In the genomic region with DNA sequence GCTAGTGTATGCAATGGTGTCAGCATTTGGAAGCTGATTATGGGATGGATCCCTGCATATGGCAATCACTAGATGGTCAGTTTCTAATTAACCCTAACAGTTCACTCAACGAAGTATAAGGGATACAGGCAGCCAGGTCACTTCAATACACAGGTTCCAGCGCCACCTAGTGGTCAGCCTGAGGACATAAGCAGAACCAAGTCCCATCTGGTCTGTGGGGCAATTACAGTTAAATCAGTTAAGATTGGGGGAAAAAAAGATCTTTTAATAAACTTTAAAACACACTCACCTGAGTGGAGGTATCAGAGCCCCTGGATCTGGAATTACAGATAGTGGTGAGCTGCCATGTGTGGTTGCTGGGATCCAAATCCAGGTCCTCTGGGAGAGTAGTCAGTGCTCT, we compare ENCODE assay signal across 9 mouse cellular contexts. TPM values are rescaled to one million over a fixed set of nuclear protein-coding genes. Genes with fewer than 3 reads are reported as not detected.
A peak's percentile ranks its signal among the peaks of the same experiment; 100 is the strongest.
DNase-seq lines count a peak whose midpoint lies in the region; ATAC-seq and TF ChIP-seq lines count a peak whose summit lies in the region.
"Had no signal": no experiment of that assay in that cellular context is flagged by ENCODE, and none has a peak within 500 bp of the region (broad histone marks: within the 10 kb centered on the region; RNA-seq: fewer than 3 reads in every experiment).

No protein-coding gene starts in this region.

- H3K36me3 ChIP-seq in C2C12 (ENCODE audit: control insufficient read depth, insufficient read depth), result no peaks in the 10 kb centered on the region
- H3K36me3 ChIP-seq in MEL (ENCODE audit: control insufficient read depth in 1 of 2, insufficient read depth in 2 of 2, low read length in 2 of 2), result no peaks in the 10 kb centered on the region
- H3K36me3 ChIP-seq in lung, embryonic 16.5 days (ENCODE audit: control insufficient read depth, insufficient read depth, low read length), result no peaks in the 10 kb centered on the region
- H3K36me3 ChIP-seq: limb, embryonic 12.5 days had no signal

- peak; percentile 65; the same call in 1 of the 2 replicates for ATAC-seq in cerebellum, adult (ENCODE audit: insufficient number of reproducible peaks, low FRiP score, low TSS enrichment)
- ATAC-seq in lung, embryonic 16.5 days (ENCODE audit: low read depth), result peak; percentile 39; the same call in 1 of the 2 replicates

- 0 out of 4 replicates have a peak, but pooled peaks cover 0 to 3% of the 10 kb centered on the region in 2 experiments for H3K4me1 ChIP-seq in MEL (ENCODE audit: control insufficient read depth in 1 of 2, insufficient read depth in 2 of 2, low read length in 2 of 2)
- H3K4me1 ChIP-seq in lung, embryonic 16.5 days (replicated peaks; ENCODE audit: control insufficient read depth, insufficient read depth, low read length), result no peaks in the 10 kb centered on the region
- H3K4me1 ChIP-seq: limb, embryonic 12.5 days had no signal

- no peak overlapping the region for H3K4me2 ChIP-seq in lung, embryonic 16.5 days (ENCODE audit: low read depth, low read length)
- H3K4me2 ChIP-seq: limb, embryonic 12.5 days had no signal

- H3K27me3 ChIP-seq in C2C12 (ENCODE audit: control insufficient read depth, insufficient read depth, insufficient read length) (no peaks in the 10 kb centered on the region), MEL (ENCODE audit: control insufficient read depth in 1 of 2, insufficient read depth in 2 of 2, low read length in 2 of 2) (no peaks in the 10 kb centered on the region)
- H3K27me3 ChIP-seq in lung, embryonic 16.5 days (ENCODE audit: control insufficient read depth, insufficient read depth, low read depth, low read length), result no peaks in the 10 kb centered on the region
- H3K27me3 ChIP-seq: limb, embryonic 12.5 days had no signal

- 1% methylated on average over 2 of the region's 2 CpGs for WGBS in large intestine, adult 2 months
- 0% methylated on average over 2 of the region's 2 CpGs for WGBS in lung, embryonic 16.5 days

- no peak for TF ChIP-seq POLR2A in MEL (IDR thresholded peaks at IDR 0.05; ENCODE audit: control insufficient read depth in 1 of 2, insufficient read depth in 1 of 2, low read depth in 1 of 2, low read length in 2 of 2, poor library complexity in 1 of 2)

- DNase-seq in MEL (ENCODE audit: low read depth, low spot score), result peak; percentile 84
- peak; percentile 23 to 53 for DNase-seq in frontal cortex, postnatal 25 days (ENCODE audit: low spot score in 2 of 2)
- DNase-seq in large intestine, adult 2 months (ENCODE audit: low read depth, low spot score), result peak; percentile 42
- DNase-seq in right cerebral cortex, postnatal 10 days (ENCODE audit: low spot score in 2 of 2), result peak; percentile 77 to 88
- DNase-seq in urinary bladder, postnatal 10 days (ENCODE audit: low spot score), result peak; percentile 36

- no peaks in the 10 kb centered on the region for H3K79me3 ChIP-seq in C2C12 (ENCODE audit: low read depth)

- H3K79me2 ChIP-seq in C2C12 (ENCODE audit: control insufficient read depth, insufficient read depth), result no peaks in the 10 kb centered on the region
- peaks cover 2% of the 10 kb centered on the region; the same call in 1 of the 2 replicates for H3K79me2 ChIP-seq in MEL (ENCODE audit: control insufficient read depth, insufficient read depth, low read length, poor library complexity)

- no peak overlapping the region for H3K9ac ChIP-seq in MEL (ENCODE audit: control insufficient read depth, low read depth, low read length, poor library complexity, severe bottlenecking)
- no peak overlapping the region for H3K9ac ChIP-seq in lung, embryonic 16.5 days (ENCODE audit: low read length)
- H3K9ac ChIP-seq: limb, embryonic 12.5 days had no signal

- TF ChIP-seq CTCF in C2C12 (IDR thresholded peaks at IDR 0.05; ENCODE audit: control insufficient read depth, insufficient read depth, insufficient read length) (peak; percentile 65), MEL (IDR thresholded peaks at IDR 0.05 in 2 of 3, conservative IDR thresholded peaks at IDR 0.05 in 1 of 3; ENCODE audit: control insufficient read depth in 1 of 3, insufficient read depth in 1 of 3, low read depth in 2 of 3, low read length in 3 of 3, poor library complexity in 1 of 3, severe bottlenecking in 1 of 3) (peak; percentile 75 to 95 (median 89))

- no peak for TF ChIP-seq EP300 in MEL (IDR thresholded peaks at IDR 0.05; ENCODE audit: low read depth in 1 of 2, low read length in 2 of 2)

- H3ac ChIP-seq in C2C12 (ENCODE audit: control insufficient read depth, insufficient read length, low read depth), result no peak overlapping the region

- no peaks in the 10 kb centered on the region for H3K9me3 ChIP-seq in MEL (replicated peaks; ENCODE audit: insufficient read depth, low read length)
- no peaks in the 10 kb centered on the region for H3K9me3 ChIP-seq in lung, embryonic 16.5 days (ENCODE audit: control insufficient read depth, low read length)
- H3K9me3 ChIP-seq: limb, embryonic 12.5 days had no signal

- no peak overlapping the region for H3K27ac ChIP-seq in MEL (ENCODE audit: control insufficient read depth, low read depth, low read length)
- no peak overlapping the region for H3K27ac ChIP-seq in lung, embryonic 16.5 days (ENCODE audit: low read length)
- H3K27ac ChIP-seq: limb, embryonic 12.5 days had no signal

- TF ChIP-seq RAD21 in MEL (IDR thresholded peaks at IDR 0.05; ENCODE audit: low read depth, low read length), result peak; percentile 89

- no peak overlapping the region for H3K4me3 ChIP-seq in C2C12 (ENCODE audit: insufficient read depth, poor library complexity, severe bottlenecking)
- no peak overlapping the region for H3K4me3 ChIP-seq in MEL (ENCODE audit: control insufficient read depth in 1 of 2, insufficient read depth in 1 of 2, low read depth in 2 of 2, low read length in 2 of 2)
- no peak overlapping the region for H3K4me3 ChIP-seq in lung, embryonic 16.5 days (ENCODE audit: low read length)
- H3K4me3 ChIP-seq: limb, embryonic 12.5 days had no signal

TF ChIP-seq in C2C12, 6 proteins besides CTCF, POLR2A, EP300 and RAD21:
- no peak for TF ChIP-seq MAX (IDR thresholded peaks at IDR 0.05)
- no peak for TF ChIP-seq FOSL1 (IDR thresholded peaks at IDR 0.05; ENCODE audit: insufficient read depth, low read length, poor library complexity, severe bottlenecking)

TF ChIP-seq in MEL, 35 proteins besides CTCF, POLR2A, EP300 and RAD21:
- TF ChIP-seq E2F4 (IDR thresholded peaks at IDR 0.05; ENCODE audit: borderline replicate concordance, low read depth, low read length), result no peak
- TF ChIP-seq MAFK (IDR thresholded peaks at IDR 0.05; ENCODE audit: borderline replicate concordance, low read depth, low read length), result no peak
- no peak for TF ChIP-seq RCOR1 (IDR thresholded peaks at IDR 0.05; ENCODE audit: low read depth, low read length)
- TF ChIP-seq ZC3H11A (IDR thresholded peaks at IDR 0.05; ENCODE audit: low read depth, low read length), result peak; percentile 89
- TF ChIP-seq HCFC1 (IDR thresholded peaks at IDR 0.05; ENCODE audit: low read depth, low read length), result no peak
- no peak for TF ChIP-seq GATA1 (IDR thresholded peaks at IDR 0.05; ENCODE audit: low read depth, low read length)
- TF ChIP-seq JUND (IDR thresholded peaks at IDR 0.05; ENCODE audit: low read depth, low read length), result no peak
- no peak for TF ChIP-seq NRF1 (IDR thresholded peaks at IDR 0.05; ENCODE audit: insufficient read depth, low read depth, low read length, poor library complexity, severe bottlenecking)
- peak; percentile 89 for TF ChIP-seq SMC3 (IDR thresholded peaks at IDR 0.05; ENCODE audit: low read depth, low read length)
- no peak for TF ChIP-seq MEF2A (IDR thresholded peaks at IDR 0.05; ENCODE audit: extremely low read depth, insufficient replicate concordance, low read depth, low read length, poor library complexity, severe bottlenecking)
TF ChIP-seq in MEL: peak in this region for 2.

RNA-seq across cellular contexts. Expression of a gene that starts 2.1 kb away (rescaled TPM):
- polyA plus RNA-seq in C2C12 (2012; fragmentation: generic; extraction: Trizol) (not detected), MEL (2012; ENCODE audit: insufficient read depth in 1 of 2, insufficient read length in 2 of 2, low read depth in 1 of 2, low replicate concordance in 2 of 2, missing spikeins in 1 of 2) (not detected)
- total RNA-seq in MEL (2012; rRNA removed), result not detected in 2 replicates
- 0.05 TPM in 1 of 2 replicates, not detected in the other for polyA plus RNA-seq in large intestine, adult 2 months (2012; rRNA removed)
- not detected in 2 replicates for polyA plus RNA-seq in lung, embryonic 16.5 days (2015; fragmentation: Nextera tagmentation; extraction: Ambion mirVana)

RNA-seq across cellular contexts. Expression of a gene that starts 4.3 kb away (rescaled TPM):
- polyA plus RNA-seq in C2C12 (2012; fragmentation: generic; extraction: Trizol), result 5.2 TPM
- total RNA-seq in MEL (2012; rRNA removed), result 13.0 and 13.5 TPM in 2 replicates
- polyA plus RNA-seq in MEL (2012; ENCODE audit: insufficient read depth in 1 of 2, insufficient read length in 2 of 2, low read depth in 1 of 2, low replicate concordance in 2 of 2, missing spikeins in 1 of 2), result 10 to 100 TPM in 1 of 2 experiments, not detected in 1; 13.4 TPM
- 3.0 and 10.6 TPM in 2 replicates for polyA plus RNA-seq in large intestine, adult 2 months (2012; rRNA removed)
- 9.2 and 9.6 TPM in 2 replicates for polyA plus RNA-seq in lung, embryonic 16.5 days (2015; fragmentation: Nextera tagmentation; extraction: Ambion mirVana)

RNA-seq across cellular contexts. Expression of a gene that starts 34.0 kb away (rescaled TPM):
- 11.4 TPM for polyA plus RNA-seq in C2C12 (2012; fragmentation: generic; extraction: Trizol)
- 19.2 and 26.4 TPM in 2 replicates for total RNA-seq in MEL (2012; rRNA removed)
- polyA plus RNA-seq in MEL (2012; ENCODE audit: insufficient read depth in 1 of 2, insufficient read length in 2 of 2, low read depth in 1 of 2, low replicate concordance in 2 of 2, missing spikeins in 1 of 2), result 1 to 10 TPM in 1 of 2 experiments, not detected in 1; 8.0 TPM
- 0.10 TPM in 1 of 2 replicates, not detected in the other for polyA plus RNA-seq in large intestine, adult 2 months (2012; rRNA removed)
- polyA plus RNA-seq in lung, embryonic 16.5 days (2015; fragmentation: Nextera tagmentation; extraction: Ambion mirVana), result 2.1 and 5.4 TPM in 2 replicates

RNA-seq across cellular contexts. Expression of a gene that starts 57.2 kb away (rescaled TPM):
- polyA plus RNA-seq in C2C12 (2012; fragmentation: generic; extraction: Trizol) (152 TPM), MEL (2012; ENCODE audit: insufficient read depth in 1 of 2, insufficient read length in 2 of 2, low read depth in 1 of 2, low replicate concordance in 2 of 2, missing spikeins in 1 of 2) (100 to 1,000 TPM in 1 of 2 experiments, 10 to 100 TPM in 1; 25.1 to 162 TPM)
- 106 and 132 TPM in 2 replicates for total RNA-seq in MEL (2012; rRNA removed)
- polyA plus RNA-seq in large intestine, adult 2 months (2012; rRNA removed), result 27.9 and 37.2 TPM in 2 replicates
- polyA plus RNA-seq in lung, embryonic 16.5 days (2015; fragmentation: Nextera tagmentation; extraction: Ambion mirVana), result 47.2 and 50.9 TPM in 2 replicates

RNA-seq across cellular contexts. Expression of a gene that starts 58.6 kb away (rescaled TPM):
- polyA plus RNA-seq in C2C12 (2012; fragmentation: generic; extraction: Trizol) (5.6 TPM), MEL (2012; ENCODE audit: insufficient read depth in 1 of 2, insufficient read length in 2 of 2, low read depth in 1 of 2, low replicate concordance in 2 of 2, missing spikeins in 1 of 2) (100 to 1,000 TPM in 1 of 2 experiments, 10 to 100 TPM in 1; 18.6 to 112 TPM)
- 17.8 and 18.1 TPM in 2 replicates for total RNA-seq in MEL (2012; rRNA removed)
- 3.5 and 4.3 TPM in 2 replicates for polyA plus RNA-seq in large intestine, adult 2 months (2012; rRNA removed)
- polyA plus RNA-seq in lung, embryonic 16.5 days (2015; fragmentation: Nextera tagmentation; extraction: Ambion mirVana), result 6.0 and 7.2 TPM in 2 replicates
